Mouse (Mus musculus): ENCODE data around the gene Hdgfl3. TPM values are rescaled to one million over a fixed set of nuclear protein-coding genes. Genes with fewer than 3 reads are reported as not detected.

Gene Hdgfl3
- polyA plus RNA-seq, 1 experiment from 2014 or later, result 6.1 TPM

GRCm38 (mm10) chr7:81860996-81861395 is 73.3 kb downstream of the Hdgfl3 start:
- Histone ChIP-seq H3K27me3 (replicated peaks; ENCODE audit: insufficient read depth, low read length) (0 out of 2 replicates have a peak, but pooled peaks cover 6% of the 10 kb centered on the region), H3K4me2 (replicated peaks; ENCODE audit: low read depth, low read length) (peak overlapping the region; percentile 34; the same call in 1 of the 2 replicates), H3K4me1 (ENCODE audit: insufficient read depth, low read depth, low read length) (no peaks in the 10 kb centered on the region), H3K9ac (replicated peaks; ENCODE audit: low read depth) (no peak overlapping the region), H3K4me3 (ENCODE audit: low read depth, low read length) (no peak overlapping the region), H3K36me3 (ENCODE audit: insufficient read depth, low read length) (no peaks in the 10 kb centered on the region), H3K27ac (ENCODE audit: low read length) (0 out of 2 replicates have a peak overlapping the region, but pooled peaks have one; percentile 7), H3K9me3 (ENCODE audit: low read length) (no peaks in the 10 kb centered on the region)
- 44% methylated on average over 5 of the region's 5 CpGs for WGBS
- ATAC-seq, result no peak
- DNase-seq (ENCODE audit: low spot score), result no peak
- TF ChIP-seq CTCF (IDR thresholded peaks at IDR 0.05) (no peak), EP300 (IDR thresholded peaks at IDR 0.05) (no peak)

GRCm38 (mm10) chr7:81860071-81860470 is 74.2 kb downstream of the Hdgfl3 start:
- no peak for TF ChIP-seq EP300 (IDR thresholded peaks at IDR 0.05)
- H3K4me1 ChIP-seq (ENCODE audit: insufficient read depth, low read depth, low read length), result no peaks in the 10 kb centered on the region
- DNase-seq (ENCODE audit: low spot score) (peak; percentile 55), ATAC-seq (peak; percentile 55)
- peak overlapping the region; percentile 89 for H3K4me2 ChIP-seq (replicated peaks; ENCODE audit: low read depth, low read length)
- WGBS, result 30% methylated on average over 11 of the region's 11 CpGs
- peak overlapping the region; percentile 56; the same call in 1 of the 2 replicates for H3K4me3 ChIP-seq (ENCODE audit: low read depth, low read length)
- 0 out of 2 replicates have a peak overlapping the region, but pooled peaks have one; percentile 27 for H3K27ac ChIP-seq (ENCODE audit: low read length)
- no peak overlapping the region for H3K9ac ChIP-seq (replicated peaks; ENCODE audit: low read depth)
- no peaks in the 10 kb centered on the region for H3K36me3 ChIP-seq (ENCODE audit: insufficient read depth, low read length)
- 0 out of 2 replicates have a peak, but pooled peaks cover 6% of the 10 kb centered on the region for H3K27me3 ChIP-seq (replicated peaks; ENCODE audit: insufficient read depth, low read length)
- no peaks in the 10 kb centered on the region for H3K9me3 ChIP-seq (ENCODE audit: low read length)

GRCm38 (mm10) chr7:81858968-81859721 is 75.1 kb downstream of the Hdgfl3 start, which contains the start of gene Tm6sf1:
TSS of gene Tm6sf1 (plus strand) at chr7:81859001.
- ATAC-seq (peak; percentile 37), DNase-seq (ENCODE audit: low spot score) (peak; percentile 44)
- Histone ChIP-seq H3K4me2 (replicated peaks; ENCODE audit: low read depth, low read length) (peak within 1 kb of the TSS; percentile 89), H3K4me1 (ENCODE audit: insufficient read depth, low read depth, low read length) (no peaks in the 10 kb centered on the region), H3K9ac (replicated peaks; ENCODE audit: low read depth) (peak within 1 kb of the TSS; percentile 29; the same call in 1 of the 2 replicates), H3K27ac (ENCODE audit: low read length) (peak within 1 kb of the TSS; percentile 54; the same call in 1 of the 2 replicates), H3K36me3 (ENCODE audit: insufficient read depth, low read length) (no peaks in the 10 kb centered on the region), H3K4me3 (ENCODE audit: low read depth, low read length) (peak within 1 kb of the TSS; percentile 56), H3K9me3 (ENCODE audit: low read length) (no peaks in the 10 kb centered on the region), H3K27me3 (replicated peaks; ENCODE audit: insufficient read depth, low read length) (0 out of 2 replicates have a peak, but pooled peaks cover 6% of the 10 kb centered on the region)
- no peak for TF ChIP-seq CTCF (IDR thresholded peaks at IDR 0.05)
- no peak for TF ChIP-seq EP300 (IDR thresholded peaks at IDR 0.05)
- under 1% methylated on average over 61 of the region's 64 CpGs for WGBS

- ATAC-seq, result no peak
These were observed 76.0 kb downstream of the Hdgfl3 start for GRCm38 (mm10) chr7:81858236-81858635.

GRCm38 (mm10) chr7:81856221-81856620 is 78.1 kb downstream of the Hdgfl3 start:
- ATAC-seq, result no peak
- H3K4me1 ChIP-seq (ENCODE audit: insufficient read depth, low read depth, low read length), result no peaks in the 10 kb centered on the region
- 0 out of 2 replicates have a peak, but pooled peaks cover 6% of the 10 kb centered on the region for H3K27me3 ChIP-seq (replicated peaks; ENCODE audit: insufficient read depth, low read length)

More at GRCm38 (mm10) chr7:81858236-81858635, 76.0 kb downstream of the Hdgfl3 start:
- no peak overlapping the region for H3K9ac ChIP-seq (replicated peaks; ENCODE audit: low read depth)
- no peaks in the 10 kb centered on the region for H3K9me3 ChIP-seq (ENCODE audit: low read length)
- H3K27me3 ChIP-seq (replicated peaks; ENCODE audit: insufficient read depth, low read length), result 0 out of 2 replicates have a peak, but pooled peaks cover 6% of the 10 kb centered on the region
- H3K4me2 ChIP-seq (replicated peaks; ENCODE audit: low read depth, low read length), result peak overlapping the region; percentile 89; the same call in 1 of the 2 replicates
- no peak for TF ChIP-seq EP300 (IDR thresholded peaks at IDR 0.05)
- TF ChIP-seq CTCF (IDR thresholded peaks at IDR 0.05), result peak; percentile 14
- H3K4me3 ChIP-seq (ENCODE audit: low read depth, low read length), result no peak overlapping the region
- no peak for DNase-seq (ENCODE audit: low spot score)
- no peak overlapping the region for H3K27ac ChIP-seq (ENCODE audit: low read length)
- WGBS, result 14% methylated on average over 9 of the region's 9 CpGs
- H3K36me3 ChIP-seq (ENCODE audit: insufficient read depth, low read length), result no peaks in the 10 kb centered on the region
- H3K4me1 ChIP-seq (ENCODE audit: insufficient read depth, low read depth, low read length), result no peaks in the 10 kb centered on the region

GRCm38 (mm10) chr7:81855694-81856093 is 78.6 kb downstream of the Hdgfl3 start, which contains the start of gene Gm10160:
TSS of gene Gm10160 (minus strand) at chr7:81855794.
- no peak for ATAC-seq
- 0 out of 2 replicates have a peak, but pooled peaks cover 6% of the 10 kb centered on the region for H3K27me3 ChIP-seq (replicated peaks; ENCODE audit: insufficient read depth, low read length)
- no peak for DNase-seq (ENCODE audit: low spot score)
- no peaks in the 10 kb centered on the region for H3K4me1 ChIP-seq (ENCODE audit: insufficient read depth, low read depth, low read length)
- no peak within 1 kb of the TSS for H3K4me3 ChIP-seq (ENCODE audit: low read depth, low read length)
- H3K9ac ChIP-seq (replicated peaks; ENCODE audit: low read depth), result no peak within 1 kb of the TSS
- WGBS, result 96% methylated on average over 1 of the region's 1 CpGs
- H3K9me3 ChIP-seq (ENCODE audit: low read length), result no peaks in the 10 kb centered on the region
- H3K27ac ChIP-seq (ENCODE audit: low read length), result no peak within 1 kb of the TSS; the same call in 1 of the 2 replicates
- no peak for TF ChIP-seq CTCF (IDR thresholded peaks at IDR 0.05)
- TF ChIP-seq EP300 (IDR thresholded peaks at IDR 0.05), result no peak
- peak within 1 kb of the TSS; percentile 30; the same call in 1 of the 2 replicates for H3K4me2 ChIP-seq (replicated peaks; ENCODE audit: low read depth, low read length)
- no peaks in the 10 kb centered on the region for H3K36me3 ChIP-seq (ENCODE audit: insufficient read depth, low read length)

More at GRCm38 (mm10) chr7:81856221-81856620, 78.1 kb downstream of the Hdgfl3 start:
- TF ChIP-seq CTCF (IDR thresholded peaks at IDR 0.05) (no peak), EP300 (IDR thresholded peaks at IDR 0.05) (no peak)
- no peak for DNase-seq (ENCODE audit: low spot score)
- WGBS, result 68% methylated on average over 4 of the region's 4 CpGs
- Histone ChIP-seq H3K36me3 (ENCODE audit: insufficient read depth, low read length) (no peaks in the 10 kb centered on the region), H3K4me2 (replicated peaks; ENCODE audit: low read depth, low read length) (no peak overlapping the region), H3K4me3 (ENCODE audit: low read depth, low read length) (no peak overlapping the region), H3K9ac (replicated peaks; ENCODE audit: low read depth) (no peak overlapping the region), H3K9me3 (ENCODE audit: low read length) (no peaks in the 10 kb centered on the region), H3K27ac (ENCODE audit: low read length) (no peak overlapping the region)
